Mouse (Mus musculus) thymus, adult 18-20 months (tissue): ENCODE measurements around the gene Cxadr.
A peak's percentile ranks its signal among the peaks of the same experiment; 100 is the strongest.

ENCODE experiments used
- DNase-seq, 2 experiments: peaks; one replicate each; pipeline ENCODE4 v3.0.0; 2022; ENCODE audit warnings: mixed read lengths in 2 of 2

The Cxadr gene

GRCm38 (mm10) chr16:78301183-78301830, at the start of gene Cxadr:
Cxadr (plus strand) TSS chr16:78301489.
- DNase-seq = peak; percentile 60 to 64

DNA sequence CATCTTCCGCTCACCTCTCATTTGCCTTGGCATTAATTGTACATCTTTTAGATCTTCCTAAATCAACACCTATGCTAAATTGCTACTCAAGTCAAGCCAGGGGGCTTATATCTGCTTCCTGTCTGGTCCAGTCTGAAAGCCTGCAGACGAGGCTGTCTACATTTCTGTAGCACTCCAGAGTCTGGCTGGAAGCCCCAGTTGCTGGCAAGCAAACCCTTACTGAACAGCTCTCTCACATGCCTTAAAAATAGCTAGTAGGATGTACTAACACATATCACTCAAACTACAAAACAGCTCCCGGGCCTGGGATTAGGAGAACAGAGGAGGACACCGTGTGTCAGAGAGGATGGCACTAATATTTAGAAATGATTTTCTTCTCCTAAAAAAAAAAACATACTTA, 42.3 kb upstream of the Cxadr start:
- no peak for DNase-seq

DNA sequence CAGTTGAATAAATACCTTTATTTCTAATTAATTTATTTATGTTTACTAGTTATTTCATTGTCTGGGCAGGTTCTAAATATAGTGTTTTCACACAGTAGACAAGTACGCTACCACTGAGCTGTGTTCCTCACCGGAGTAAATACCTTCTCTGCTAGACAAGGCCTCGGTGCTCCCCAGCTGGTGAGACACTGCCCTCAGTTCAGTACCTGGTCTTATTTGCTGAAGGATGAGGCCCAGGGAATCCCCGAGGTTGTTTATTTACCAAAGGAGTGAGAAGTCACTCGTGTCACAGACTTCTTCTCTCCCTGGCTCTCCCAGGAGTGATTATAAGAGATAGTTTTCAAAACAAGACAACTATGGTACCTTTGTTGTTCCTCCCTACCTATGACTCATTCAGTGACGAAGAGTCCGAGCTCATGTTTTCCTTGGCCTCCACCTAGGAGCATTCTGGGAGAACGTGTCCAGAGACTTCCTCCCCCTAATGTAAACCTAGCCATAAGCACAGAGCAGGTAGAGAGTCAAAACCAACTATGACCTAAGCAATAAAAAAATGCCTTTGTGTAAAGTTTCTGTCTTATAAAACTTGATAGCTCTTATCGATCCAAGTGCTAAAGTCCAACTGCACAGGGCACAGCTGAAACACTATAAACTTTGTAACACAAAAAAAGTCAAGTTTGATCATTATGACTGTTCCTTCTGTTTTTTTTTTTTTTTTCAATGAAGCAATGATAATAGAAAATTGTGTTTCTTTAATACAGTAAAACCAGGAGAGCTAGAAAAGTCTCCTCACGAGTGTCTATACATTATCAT, 41.0 kb upstream of the Cxadr start:
- DNase-seq = no peak

GRCm38 (mm10) chr16:78261520-78261919, 39.8 kb upstream of the Cxadr start:
- DNase-seq = no peak

- DNase-seq = no peak
These were observed 36.7 kb upstream of the Cxadr start for GRCm38 (mm10) chr16:78264442-78265150.

GRCm38 (mm10) chr16:78265151-78265590, 36.1 kb upstream of the Cxadr start:
- DNase-seq = no peak

DNA sequence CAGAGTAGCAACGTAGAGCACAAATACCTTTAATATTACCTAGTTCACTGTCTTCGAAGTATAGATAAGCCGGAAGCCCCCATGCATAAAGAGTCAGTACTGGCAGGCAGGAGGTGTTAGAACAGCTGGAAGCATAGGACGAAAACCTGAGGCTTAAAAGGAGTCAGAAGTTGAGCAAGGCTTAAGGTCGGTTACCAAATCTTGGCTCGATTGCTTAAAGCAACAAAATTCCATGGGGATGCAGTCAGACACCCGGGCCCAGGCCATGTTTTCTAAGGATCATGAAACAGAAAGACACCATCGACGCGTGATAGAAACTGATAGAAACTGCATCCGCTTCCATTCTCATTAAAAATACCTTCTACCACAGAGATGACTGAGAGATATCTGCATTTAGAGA, 35.5 kb upstream of the Cxadr start:
- DNase-seq = no peak

GRCm38 (mm10) chr16:78267453-78267852, 33.8 kb upstream of the Cxadr start:
- DNase-seq = no peak

DNA sequence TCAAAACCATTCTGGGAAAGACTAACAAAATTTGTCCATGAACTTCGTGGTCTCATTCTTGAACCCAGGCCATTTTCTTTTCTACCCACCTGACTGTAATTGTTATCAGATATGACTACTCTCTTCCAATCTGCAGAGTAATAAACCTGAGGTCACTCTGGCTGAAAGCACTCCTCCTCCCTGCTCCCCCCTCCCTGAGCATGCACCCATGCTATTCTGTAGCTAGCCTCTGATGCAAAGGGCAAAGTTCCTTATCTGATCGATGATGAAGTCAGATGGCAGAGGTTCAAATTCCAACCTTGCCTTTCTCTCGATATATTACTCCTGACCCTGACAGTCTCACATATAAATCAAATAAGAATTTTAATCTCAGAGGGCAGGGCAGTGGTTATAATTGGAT, 33.1 kb upstream of the Cxadr start:
- no peak for DNase-seq

- DNase-seq = no peak
These were observed 26.3 kb upstream of the Cxadr start for GRCm38 (mm10) chr16:78274825-78275455.

GRCm38 (mm10) chr16:78277567-78277966, 23.7 kb upstream of the Cxadr start:
- DNase-seq = no peak

DNA sequence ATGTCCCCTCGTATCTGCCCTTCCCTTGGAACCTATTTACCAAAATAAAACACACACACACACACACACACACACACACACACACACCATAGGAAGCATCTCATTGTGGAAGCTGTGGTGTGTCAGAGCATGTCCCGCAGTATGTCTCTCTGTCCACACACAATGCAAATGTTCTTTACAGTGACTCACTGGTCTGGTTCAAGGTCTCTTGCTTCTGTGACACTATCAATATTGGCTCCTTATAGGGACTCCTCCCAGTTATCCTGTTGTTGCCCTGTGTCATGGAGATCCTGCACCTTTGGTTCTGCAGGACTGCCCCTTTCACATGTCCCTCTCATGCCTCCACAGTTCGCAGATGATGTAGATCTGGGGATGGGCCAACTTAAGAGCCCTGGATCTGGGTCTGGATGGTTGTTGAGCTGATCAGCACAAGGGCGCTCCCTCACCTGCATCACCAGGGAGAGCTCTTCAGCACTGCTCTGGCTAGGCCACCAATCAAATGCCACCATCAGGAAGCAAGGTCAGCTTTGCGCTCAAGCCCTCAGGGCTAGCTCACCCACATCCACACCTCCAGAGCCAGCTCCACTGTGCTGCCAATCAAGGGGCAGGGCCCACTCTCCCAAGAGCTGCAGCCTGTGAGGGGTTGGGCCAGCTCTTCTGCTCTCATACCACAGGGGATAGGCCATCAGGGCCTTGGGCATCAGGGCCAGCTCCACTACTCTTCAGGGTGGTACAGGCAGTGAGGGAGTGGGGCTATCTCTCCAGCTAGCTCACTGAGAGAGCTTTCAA, 21.0 kb upstream of the Cxadr start:
- DNase-seq = no peak

- DNase-seq = no peak
These were observed 18.1 kb upstream of the Cxadr start for GRCm38 (mm10) chr16:78283231-78283630.

DNA sequence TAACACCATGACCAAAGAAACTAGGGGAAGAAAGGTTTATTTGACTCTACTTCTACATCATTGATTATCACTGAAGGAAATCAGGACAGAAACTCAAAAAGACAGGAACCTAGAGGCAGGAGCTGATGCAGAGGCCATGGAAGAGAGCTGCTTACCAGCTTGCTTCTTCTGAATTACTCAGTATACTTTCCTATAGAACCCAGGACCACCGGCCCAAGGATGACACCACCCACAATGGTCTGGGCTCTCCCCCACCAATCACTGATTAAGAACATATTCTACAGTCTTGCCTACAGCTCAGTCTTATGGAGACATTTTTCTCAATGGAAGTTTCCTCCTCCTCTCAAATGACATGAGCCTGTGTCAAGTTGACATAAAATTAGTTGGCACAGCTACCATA, 7.2 kb upstream of the Cxadr start:
- no peak for DNase-seq

DNA sequence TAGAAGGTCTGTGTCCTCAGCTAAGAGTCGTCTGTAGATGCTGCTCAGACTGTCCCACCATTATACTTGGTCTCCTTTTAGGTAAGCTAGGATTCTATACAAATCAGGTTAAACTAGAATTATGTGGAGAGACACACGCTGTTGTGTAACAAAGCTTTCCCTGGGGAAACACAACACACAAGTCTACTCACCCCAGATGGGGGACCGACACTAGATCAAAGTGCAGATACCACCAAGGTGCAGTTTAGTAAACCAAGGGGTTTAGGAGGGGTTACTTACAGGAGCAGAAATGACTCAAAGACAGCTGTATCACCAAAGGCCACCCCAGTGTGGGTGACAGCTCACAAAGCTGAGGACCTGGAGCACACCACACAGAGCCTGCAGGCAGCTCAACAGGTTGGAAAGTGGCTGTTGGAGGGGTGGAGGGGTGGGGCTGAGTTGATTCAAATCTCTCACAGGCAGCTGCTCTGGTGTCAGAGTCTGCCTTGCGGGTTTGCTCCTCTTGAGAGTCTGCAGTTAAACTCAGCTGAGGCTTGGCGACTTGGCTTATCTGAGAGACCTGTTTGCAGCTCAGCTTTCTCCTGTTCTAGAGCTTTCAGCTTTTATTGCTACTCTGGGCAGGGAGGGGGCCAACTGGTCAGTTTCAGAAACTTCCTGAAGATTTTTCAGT, 6.5 kb upstream of the Cxadr start:
- peak; percentile 11 to 22 for DNase-seq

- no peak for DNase-seq
These were observed 5.7 kb upstream of the Cxadr start for GRCm38 (mm10) chr16:78295601-78296000.

- DNase-seq = no peak
These were observed 5.2 kb upstream of the Cxadr start for GRCm38 (mm10) chr16:78296114-78296513.

DNA sequence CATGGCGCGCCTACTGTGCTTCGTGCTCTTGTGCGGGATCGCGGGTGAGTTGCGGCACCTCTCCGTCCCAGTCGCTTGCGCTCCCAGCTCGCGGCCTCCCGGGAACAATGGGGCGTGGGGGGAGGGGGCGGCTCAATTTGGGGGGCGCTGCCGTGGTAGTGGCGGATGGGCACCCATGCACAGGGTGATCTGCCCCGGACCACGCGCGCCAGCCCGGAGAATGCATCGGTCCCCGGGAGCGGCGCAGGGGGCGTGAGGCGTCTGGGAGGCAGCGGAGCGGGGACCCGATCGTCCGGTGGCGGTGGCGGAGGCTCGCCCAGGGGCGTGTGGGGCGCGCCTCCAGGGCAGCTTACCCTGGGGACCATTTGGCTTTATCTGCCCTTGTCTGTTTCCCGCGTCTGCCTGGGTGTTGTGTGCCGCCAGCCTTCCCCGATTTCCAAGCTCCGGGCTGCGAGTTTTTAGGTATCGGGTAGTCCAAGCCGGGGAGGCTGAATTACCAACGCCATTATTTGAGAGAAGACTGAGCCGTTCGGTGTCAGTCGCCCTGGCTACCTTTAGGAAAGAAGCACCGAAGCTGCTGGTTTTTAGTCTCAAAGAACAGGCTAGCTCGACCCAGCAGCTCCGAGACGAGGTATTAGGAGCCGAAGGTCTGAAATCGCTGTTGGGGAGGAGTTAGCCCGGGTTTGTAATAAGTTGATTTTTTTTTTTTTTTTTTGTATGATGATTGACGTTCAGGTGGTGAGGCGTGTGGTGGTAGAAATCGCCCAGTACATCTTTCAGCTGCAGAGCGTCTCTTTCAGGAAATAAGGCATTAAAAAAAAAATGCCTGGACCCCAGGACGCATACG, 765 bp downstream of the Cxadr start:
- DNase-seq = no peak

- no peak for DNase-seq
These were observed 1.4 kb downstream of the Cxadr start for GRCm38 (mm10) chr16:78302678-78303050.

DNA sequence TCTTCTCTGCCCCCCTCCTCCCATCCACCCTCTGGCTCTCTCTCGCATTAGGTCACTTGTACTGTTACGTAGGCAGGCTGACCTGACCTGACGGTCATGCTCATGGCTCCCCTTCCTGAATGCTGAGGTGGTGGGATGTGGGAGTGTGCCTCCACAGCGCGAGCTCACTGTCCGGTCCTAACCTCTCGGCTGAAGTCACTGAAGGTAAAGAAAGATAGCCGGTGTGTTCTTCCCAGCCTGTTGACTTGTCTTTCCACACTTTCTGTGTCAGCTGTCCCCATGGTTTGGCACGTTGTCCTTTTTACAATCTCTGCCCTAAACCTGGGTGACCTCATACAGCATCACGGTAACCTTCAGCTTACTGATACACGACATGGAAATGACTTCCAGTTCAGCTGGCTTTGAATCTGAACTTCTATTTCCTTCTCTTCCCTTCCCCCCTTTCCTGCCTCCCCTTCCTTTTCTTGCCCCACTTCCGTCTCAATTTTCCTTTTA, 4.4 kb downstream of the Cxadr start:
- no peak for DNase-seq

- no peak for DNase-seq
These were observed 5.3 kb downstream of the Cxadr start for GRCm38 (mm10) chr16:78306606-78307005.
